Mouse (Mus musculus): ENCODE measurements at regions not wholly inside any gene's neighbourhood (a gene's known extent, or its start where the extent isn't known, plus 50 kb on each side); places are given as distances from the start of the nearest gene placed in this dataset.

- H3K27me3 ChIP-seq: no peaks in the 10 kb centered on the region
- no peak for ATAC-seq
- CTCF ChIA-PET: no interaction called here
- in situ Hi-C loops (cut with MboI; ENCODE audit: low pct_unique_long_range_greater_than_20kb): no loop called here
- DNase-seq (ENCODE audit: low read depth, low spot score): no peak
- no peak for TF ChIP-seq CTCF (IDR thresholded peaks at IDR 0.05)
- POLR2A ChIA-PET: no interaction called here
Observed at GRCm38 (mm10) chr7:69950221-69950670, 416.3 kb downstream of the Nr2f2 start.

- DNase-seq (ENCODE audit: low read depth, low spot score) (no peak), ATAC-seq (no peak)
- ChIA-PET CTCF (no interaction called here), POLR2A (no interaction called here)
- no peaks in the 10 kb centered on the region for H3K27me3 ChIP-seq
- in situ Hi-C loops (cut with MboI; ENCODE audit: low pct_unique_long_range_greater_than_20kb): no loop called here
- TF ChIP-seq CTCF (IDR thresholded peaks at IDR 0.05): no peak
Observed at GRCm38 (mm10) chr7:69949647-69950121, 416.9 kb downstream of the Nr2f2 start.

GRCm38 (mm10) chr7:69946396-69946795, 420.1 kb downstream of the Nr2f2 start:
- ChIA-PET POLR2A (no interaction called here), CTCF (no interaction called here)
- no peaks in the 10 kb centered on the region for H3K27me3 ChIP-seq
- in situ Hi-C loops (cut with MboI; ENCODE audit: low pct_unique_long_range_greater_than_20kb): no loop called here
- ATAC-seq: no peak
- no peak for TF ChIP-seq CTCF (IDR thresholded peaks at IDR 0.05)
- DNase-seq (ENCODE audit: low read depth, low spot score): no peak

GRCm38 (mm10) chr7:69941881-69942280, 424.7 kb downstream of the Nr2f2 start:
- in situ Hi-C loops (cut with MboI; ENCODE audit: low pct_unique_long_range_greater_than_20kb): no loop called here
- ATAC-seq (no peak), DNase-seq (ENCODE audit: low read depth, low spot score) (no peak)
- POLR2A ChIA-PET: no interaction called here
- TF ChIP-seq CTCF (IDR thresholded peaks at IDR 0.05): no peak
- CTCF ChIA-PET: no interaction called here
- no peaks in the 10 kb centered on the region for H3K27me3 ChIP-seq

GRCm38 (mm10) chr7:69925261-69925660, 441.3 kb downstream of the Nr2f2 start:
- CTCF ChIA-PET: no interaction called here
- ATAC-seq (no peak), DNase-seq (ENCODE audit: low read depth, low spot score) (no peak)
- POLR2A ChIA-PET: no interaction called here
- in situ Hi-C loops (cut with MboI; ENCODE audit: low pct_unique_long_range_greater_than_20kb): no loop called here
- TF ChIP-seq CTCF (IDR thresholded peaks at IDR 0.05): no peak
- peaks cover 9% of the 10 kb centered on the region for H3K27me3 ChIP-seq

GRCm38 (mm10) chr7:69924551-69924950, 442.0 kb downstream of the Nr2f2 start:
- TF ChIP-seq CTCF (IDR thresholded peaks at IDR 0.05): no peak
- ChIA-PET POLR2A (no interaction called here), CTCF (no interaction called here)
- in situ Hi-C loops (cut with MboI; ENCODE audit: low pct_unique_long_range_greater_than_20kb): no loop called here
- ATAC-seq: no peak
- no peak for DNase-seq (ENCODE audit: low read depth, low spot score)
- peaks cover 9% of the 10 kb centered on the region for H3K27me3 ChIP-seq

GRCm38 (mm10) chr7:69911760-69912159, 454.8 kb downstream of the Nr2f2 start:
- H3K27me3 ChIP-seq: no peaks in the 10 kb centered on the region
- no peak for ATAC-seq
- ChIA-PET POLR2A (no interaction called here), CTCF (interaction anchor here (0.9 kb wide), 1 partner anchor 10 kb away, joined by 3 read pairs; no protein-coding TSS in a partner anchor)
- in situ Hi-C loops (cut with MboI; ENCODE audit: low pct_unique_long_range_greater_than_20kb): no loop called here
- no peak for TF ChIP-seq CTCF (IDR thresholded peaks at IDR 0.05)
- DNase-seq (ENCODE audit: low read depth, low spot score): no peak

- POLR2A ChIA-PET: no interaction called here
- no peak for DNase-seq (ENCODE audit: low read depth, low spot score)
- CTCF ChIA-PET: no interaction called here
Observed at GRCm38 (mm10) chr7:69890503-69891061, 476.0 kb downstream of the Nr2f2 start.

GRCm38 (mm10) chr7:69888251-69888650, 478.3 kb downstream of the Nr2f2 start:
- ChIA-PET CTCF (no interaction called here), POLR2A (no interaction called here)
- in situ Hi-C loops (cut with MboI; ENCODE audit: low pct_unique_long_range_greater_than_20kb): no loop called here

More at GRCm38 (mm10) chr7:69890503-69891061, 476.0 kb downstream of the Nr2f2 start:
- no peak for TF ChIP-seq CTCF (IDR thresholded peaks at IDR 0.05)
- H3K27me3 ChIP-seq: peaks cover 3% of the 10 kb centered on the region
- in situ Hi-C loops (cut with MboI; ENCODE audit: low pct_unique_long_range_greater_than_20kb): no loop called here
- no peak for ATAC-seq

GRCm38 (mm10) chr7:69877031-69877430, 489.5 kb downstream of the Nr2f2 start:
- no peaks in the 10 kb centered on the region for H3K27me3 ChIP-seq
- in situ Hi-C loops (cut with MboI; ENCODE audit: low pct_unique_long_range_greater_than_20kb): no loop called here
- ChIA-PET CTCF (no interaction called here), POLR2A (no interaction called here)
- ATAC-seq (no peak), DNase-seq (ENCODE audit: low read depth, low spot score) (no peak)
- no peak for TF ChIP-seq CTCF (IDR thresholded peaks at IDR 0.05)

More at GRCm38 (mm10) chr7:69888251-69888650, 478.3 kb downstream of the Nr2f2 start:
- TF ChIP-seq CTCF (IDR thresholded peaks at IDR 0.05): no peak
- no peaks in the 10 kb centered on the region for H3K27me3 ChIP-seq
- DNase-seq (ENCODE audit: low read depth, low spot score): no peak
- no peak for ATAC-seq

GRCm38 (mm10) chr7:69865801-69866200, 500.7 kb downstream of the Nr2f2 start:
- no peaks in the 10 kb centered on the region for H3K27me3 ChIP-seq
- in situ Hi-C loops (cut with MboI; ENCODE audit: low pct_unique_long_range_greater_than_20kb): no loop called here
- ChIA-PET CTCF (no interaction called here), POLR2A (no interaction called here)
- no peak for ATAC-seq
- TF ChIP-seq CTCF (IDR thresholded peaks at IDR 0.05): no peak
- no peak for DNase-seq (ENCODE audit: low read depth, low spot score)

All from Patski (cell line).